Mouse (Mus musculus) stomach, embryonic 14.5 days (tissue): ENCODE measurements around the gene Olfr1014. TPM values are rescaled to one million over a fixed set of nuclear protein-coding genes. Genes with fewer than 3 reads are reported as not detected.

Experiments used
- ATAC-seq: fragments of 200-750 bp; cut with Nextera tagmentation; 2 replicates; pipeline ENCODE4 v1.8.0; 2017; ENCODE audit warnings: low read depth, moderate TSS enrichment; ENCODE audit not compliant: insufficient number of reproducible peaks, insufficient read depth, low FRiP score
- H3K27ac ChIP-seq: fragments of 300-500 bp; sonication (generic); 2 replicates; pipeline ENCODE4 v1.5.1; 2014; ENCODE audit warnings: mild to moderate bottlenecking, low read length, moderate library complexity, mixed read lengths
- H3K27me3 ChIP-seq: fragments of 300-500 bp; sonication (generic); 2 replicates; pipeline ENCODE4 v1.6.1; 2014; ENCODE audit warnings: low read length, control low read depth, mixed read lengths; ENCODE audit not compliant: control insufficient read depth, insufficient read depth
- H3K36me3 ChIP-seq: fragments of 300-500 bp; sonication (generic); 2 replicates; pipeline ENCODE4 v1.6.1; 2014; ENCODE audit warnings: mild to moderate bottlenecking, control low read depth, low read length, moderate library complexity, mixed read lengths; ENCODE audit not compliant: control insufficient read depth, insufficient read depth
- H3K4me1 ChIP-seq: fragments of 300-500 bp; sonication (generic); 2 replicates; pipeline ENCODE4 v1.6.1; 2014; ENCODE audit warnings: low read length, control low read depth, mixed read lengths; ENCODE audit not compliant: control insufficient read depth, insufficient read depth
- H3K4me2 ChIP-seq: fragments of 300-500 bp; sonication (generic); replicated peaks from 2 replicates; pipeline ENCODE4 v1.6.1; 2014; ENCODE audit warnings: low read depth, low read length, control low read depth
- H3K4me3 ChIP-seq: fragments of 300-500 bp; sonication (generic); 2 replicates; pipeline ENCODE4 v1.5.1; 2014; ENCODE audit warnings: low read depth, low read length, control low read depth
- H3K9ac ChIP-seq: fragments of 300-500 bp; sonication (generic); replicated peaks from 2 replicates; pipeline ENCODE4 v1.6.1; 2014; ENCODE audit warnings: low read depth, mild to moderate bottlenecking, control low read depth, low read length, moderate library complexity, mixed read lengths
- H3K9me3 ChIP-seq: fragments of 300-500 bp; sonication (generic); 2 replicates; pipeline ENCODE4 v1.6.1; 2016; ENCODE audit warnings: low read depth, low read length, control low read depth; ENCODE audit not compliant: control insufficient read depth
- polyA plus RNA-seq: library from polyadenylated mRNA; unstranded; fragments of >200 nt; fragmentation: Nextera tagmentation; extraction: Ambion mirVana; gene quantifications from 2 replicates; pipeline ENCODE4 v1.2.1, GENCODE M21; 2014

Gene Olfr1014
- polyA plus RNA-seq, 1 experiment from 2014 or later = not detected

DNA sequence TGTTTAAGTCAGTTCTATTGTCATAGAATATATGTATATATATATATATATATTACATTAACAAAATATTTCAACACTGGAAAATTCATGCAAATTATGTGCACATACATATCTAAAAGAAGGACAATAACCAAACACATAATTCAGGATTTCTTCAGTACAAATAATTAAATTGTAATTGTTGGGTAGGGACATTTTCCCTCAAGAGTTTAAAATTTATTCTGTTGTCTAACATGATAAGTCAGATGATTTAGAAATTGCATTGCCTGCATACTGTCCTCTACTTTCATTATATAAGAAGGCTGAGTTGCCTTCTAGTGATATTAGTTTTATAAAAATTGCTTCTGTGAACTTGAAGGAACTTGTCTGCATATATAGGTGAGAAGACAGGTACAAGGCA, 45.7 kb downstream of the Olfr1014 start, which contains the start of gene Olfr1018:
Gene Olfr1018, plus strand, starts transcription at position 301 of the 400 bp plus-strand sequence.
- Histone ChIP-seq H3K27ac (no peak within 1 kb of the TSS), H3K9me3 (no peaks in the 10 kb centered on the region), H3K27me3 (no peaks in the 10 kb centered on the region), H3K36me3 (no peaks in the 10 kb centered on the region), H3K4me3 (no peak within 1 kb of the TSS), H3K4me1 (no peaks in the 10 kb centered on the region), H3K9ac (no peak within 1 kb of the TSS), H3K4me2 (no peak within 1 kb of the TSS)
- no peak for ATAC-seq

Other genes starting within 250 kb of the Olfr1014 start
- gene Olfr996, start 193.5 kb upstream of the Olfr1014 start, polyA plus RNA-seq = not detected in 2 replicates
- gene Olfr998, start 183.8 kb upstream of the Olfr1014 start, polyA plus RNA-seq = not detected in 2 replicates
- not detected in 2 replicates for gene Olfr1000, start 160.8 kb upstream of the Olfr1014 start, polyA plus RNA-seq
- not detected in 2 replicates for gene Olfr1002, start 122.0 kb upstream of the Olfr1014 start, polyA plus RNA-seq
- gene Olfr154, start 108.3 kb upstream of the Olfr1014 start, polyA plus RNA-seq = not detected in 2 replicates
- gene Olfr1006, start 93.9 kb upstream of the Olfr1014 start, polyA plus RNA-seq = not detected in 2 replicates
- gene Olfr1008, start 83.3 kb upstream of the Olfr1014 start, polyA plus RNA-seq = not detected in 2 replicates
- not detected in 2 replicates for gene Olfr1009, start 57.3 kb upstream of the Olfr1014 start, polyA plus RNA-seq
- gene Olfr1012, start 9.9 kb upstream of the Olfr1014 start, polyA plus RNA-seq = not detected in 2 replicates
- not detected in 2 replicates for gene Olfr1013, start 5.6 kb upstream of the Olfr1014 start, polyA plus RNA-seq
- not detected in 2 replicates for gene Olfr1015, start 9.3 kb downstream of the Olfr1014 start, polyA plus RNA-seq
- not detected in 2 replicates for gene Olfr1016, start 29.8 kb downstream of the Olfr1014 start, polyA plus RNA-seq
- not detected in 2 replicates for gene Olfr1018, start 45.8 kb downstream of the Olfr1014 start, polyA plus RNA-seq
- gene Olfr1019, start 72.8 kb downstream of the Olfr1014 start, polyA plus RNA-seq = not detected in 2 replicates
- gene Olfr1020, start 74.3 kb downstream of the Olfr1014 start, polyA plus RNA-seq = not detected in 2 replicates
- not detected in 2 replicates for gene Olfr1022, start 95.9 kb downstream of the Olfr1014 start, polyA plus RNA-seq
- gene Olfr1023, start 112.9 kb downstream of the Olfr1014 start, polyA plus RNA-seq = not detected in 2 replicates
- gene Olfr1024, start 132.3 kb downstream of the Olfr1014 start, polyA plus RNA-seq = not detected in 2 replicates
- not detected in 2 replicates for gene Olfr1025-ps1, start 142.5 kb downstream of the Olfr1014 start, polyA plus RNA-seq
- gene Olfr1026, start 148.8 kb downstream of the Olfr1014 start, polyA plus RNA-seq = not detected in 2 replicates
- not detected in 2 replicates for gene Olfr1028, start 177.7 kb downstream of the Olfr1014 start, polyA plus RNA-seq
- gene Olfr1029, start 201.2 kb downstream of the Olfr1014 start, polyA plus RNA-seq = not detected in 2 replicates
- gene Olfr1030, start 206.6 kb downstream of the Olfr1014 start, polyA plus RNA-seq = not detected in 2 replicates
- not detected in 2 replicates for gene Olfr1031, start 217.6 kb downstream of the Olfr1014 start, polyA plus RNA-seq
- not detected in 2 replicates for gene Olfr1032, start 232.8 kb downstream of the Olfr1014 start, polyA plus RNA-seq
- 2.6 and 5.0 TPM in 2 replicates for gene Olfr1033, start 247.9 kb downstream of the Olfr1014 start, polyA plus RNA-seq